Mouse (Mus musculus) heart, adult 8-10 months (tissue): ENCODE data around the gene Olfr419. TPM values are rescaled to one million over a fixed set of nuclear protein-coding genes. Genes with fewer than 3 reads are reported as not detected.

Experiments used
- DNase-seq: peaks from one replicate; pipeline ENCODE4 v3.0.0; 2022; ENCODE audit warnings: low spot score
- total RNA-seq, 4 experiments: library from RNA; stranded (reverse); gene quantifications; 2 replicates each; pipeline ENCODE4 v1.2.4; 2022

Olfr419 gene
- total RNA-seq, result not detected

- DNase-seq, result no peak
These were observed at the start of gene Olfr419 for GRCm38 (mm10) chr1:174251961-174252360. Gene Olfr419, minus strand, starts transcription at chr1:174252061.

GRCm38 (mm10) chr1:174270643-174271042 is 18.8 kb upstream of the Olfr419 start:
- DNase-seq, result no peak

GRCm38 (mm10) chr1:174269162-174269561 is 17.3 kb upstream of the Olfr419 start:
- DNase-seq, result no peak

- DNase-seq, result no peak
These were observed 16.0 kb upstream of the Olfr419 start for GRCm38 (mm10) chr1:174267816-174268215.

GRCm38 (mm10) chr1:174250376-174250775 is 1.5 kb downstream of the Olfr419 start:
- no peak for DNase-seq

GRCm38 (mm10) chr1:174247170-174247569 is 4.7 kb downstream of the Olfr419 start:
- DNase-seq, result no peak

DNA sequence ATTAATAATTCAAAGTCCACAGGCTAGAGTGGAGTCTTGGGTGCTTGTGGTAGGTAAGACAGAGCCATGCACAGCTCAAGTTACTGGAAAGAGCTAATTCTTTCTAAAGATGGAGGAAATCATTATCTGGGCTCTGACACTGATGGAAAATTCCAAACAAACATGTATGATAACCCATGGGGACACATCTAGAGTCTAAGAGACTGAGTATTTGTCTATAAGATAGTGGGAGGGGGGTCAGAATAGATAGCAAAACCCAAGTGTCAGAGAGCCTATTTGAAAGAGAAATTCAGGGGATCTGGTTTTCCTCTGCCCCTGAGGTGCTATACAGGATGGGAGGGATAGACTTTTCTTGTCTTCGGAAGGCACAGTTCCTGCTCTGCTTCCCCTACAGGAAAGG is 5.8 kb downstream of the Olfr419 start:
- no peak for DNase-seq

- no peak for DNase-seq
These were observed 7.2 kb downstream of the Olfr419 start for GRCm38 (mm10) chr1:174244621-174245020.

GRCm38 (mm10) chr1:174239916-174240315 is 11.9 kb downstream of the Olfr419 start:
- peak; percentile 12 for DNase-seq

- DNase-seq, result no peak
These were observed 35.2 kb downstream of the Olfr419 start for GRCm38 (mm10) chr1:174216528-174217204.

- DNase-seq, result no peak
These were observed 36.4 kb downstream of the Olfr419 start for GRCm38 (mm10) chr1:174215270-174216038.

DNA sequence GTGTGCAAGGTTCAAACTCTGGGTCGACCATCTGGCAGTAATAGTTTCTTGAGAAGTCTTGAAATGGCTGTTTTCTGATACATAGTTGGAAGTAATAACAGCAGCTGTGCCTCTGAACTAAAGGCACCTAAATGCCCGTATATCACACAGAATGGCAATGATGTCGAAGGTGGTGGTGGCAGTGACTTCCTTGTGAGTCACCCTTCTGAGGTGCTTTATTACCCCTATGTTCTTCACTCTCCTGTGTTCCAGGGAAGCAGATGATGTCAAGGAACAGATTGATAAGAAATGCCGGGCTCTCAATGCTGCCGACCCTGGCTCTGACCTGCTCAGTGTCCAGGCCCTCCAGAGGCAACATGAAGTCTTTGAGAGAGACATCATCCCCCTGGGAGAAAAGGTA is 39.6 kb downstream of the Olfr419 start:
- no peak for DNase-seq

- DNase-seq, result no peak
These were observed 47.2 kb downstream of the Olfr419 start for GRCm38 (mm10) chr1:174204699-174205098.

Other genes with a start within 250 kb of the Olfr419 start
- 10 to 100 TPM; 11.3 to 19.4 (median 17.3) TPM for gene Ifi205, start 220.3 kb downstream of the Olfr419 start, total RNA-seq
- not detected for gene Olfr433, start 211.4 kb downstream of the Olfr419 start, total RNA-seq
- not detected for gene Olfr432, start 202.9 kb downstream of the Olfr419 start, total RNA-seq
- gene Olfr430, start 185.5 kb downstream of the Olfr419 start, total RNA-seq, result not detected
- gene Olfr429, start 167.7 kb downstream of the Olfr419 start, total RNA-seq, result not detected
- not detected for gene Olfr427, start 155.2 kb downstream of the Olfr419 start, total RNA-seq
- gene Olfr231, start 130.9 kb downstream of the Olfr419 start, total RNA-seq, result not detected
- not detected for gene Olfr424, start 120.5 kb downstream of the Olfr419 start, total RNA-seq
- not detected for gene Olfr420, start 96.4 kb downstream of the Olfr419 start, total RNA-seq
- gene Spta1, start 79.3 kb downstream of the Olfr419 start, total RNA-seq, result 10 to 100 TPM in 1 of 4 experiments, 1 to 10 TPM in 3; 8.1 to 10.7 (median 8.8) TPM
- gene Mptx1, start 78.5 kb upstream of the Olfr419 start, total RNA-seq, result not detected
- not detected for gene Olfr417, start 113.1 kb upstream of the Olfr419 start, total RNA-seq
- not detected for gene Olfr248, start 139.0 kb upstream of the Olfr419 start, total RNA-seq
- gene Olfr414, start 172.0 kb upstream of the Olfr419 start, total RNA-seq, result not detected
- gene Olfr220, start 190.0 kb upstream of the Olfr419 start, total RNA-seq, result not detected
- gene Fmn2, start 249.8 kb upstream of the Olfr419 start, total RNA-seq, result 1 to 10 TPM in 1 of 4 experiments, under 1 TPM in 3; 0.12 to 1.0 (median 0.18) TPM